Comparison of ENCODE assay signal across 18 mouse cellular contexts in the genomic region with DNA sequence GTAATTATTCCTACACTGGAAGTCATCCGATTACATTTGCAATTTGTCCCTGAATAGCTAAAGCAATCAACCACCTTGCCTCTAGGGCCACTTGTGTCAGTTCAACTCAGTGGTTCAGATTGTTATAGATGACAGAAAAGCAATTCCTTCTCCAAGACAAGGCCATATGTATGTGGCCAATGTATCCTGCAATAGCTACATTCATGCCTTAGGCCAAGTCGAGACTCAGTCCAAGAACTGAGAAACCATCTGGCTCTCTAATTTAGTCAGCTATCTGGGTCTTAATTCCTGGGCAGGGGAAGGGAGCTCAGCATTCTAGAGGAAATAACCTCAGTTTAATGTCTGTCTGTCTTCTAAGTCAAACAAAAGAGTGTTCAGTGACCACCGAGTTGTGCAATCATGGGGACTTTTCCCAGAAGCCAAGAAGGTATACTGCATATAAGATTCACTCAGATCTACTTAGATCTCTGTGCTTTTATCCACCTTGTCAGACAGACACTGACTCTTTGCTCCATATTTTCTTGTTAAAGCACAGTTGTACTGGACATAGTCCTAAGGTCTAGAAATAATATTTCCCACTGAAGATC.
DNase-seq lines count a peak whose midpoint lies in the region; ATAC-seq lines count a peak whose summit lies in the region.
"Had no signal": no experiment of that assay in that cellular context is flagged by ENCODE, and none has a peak within 500 bp of the region (broad histone marks: within the 10 kb centered on the region; RNA-seq: fewer than 3 reads in every experiment).

No protein-coding gene starts in this region.

- H3K4me3 ChIP-seq in hindbrain, embryonic 13.5 days, result no peak overlapping the region
- no peak overlapping the region for H3K4me3 ChIP-seq in hindbrain, embryonic 10.5 days
- H3K4me3 ChIP-seq: gastrocnemius, adult 2 months; heart, embryonic 13.5 days; limb, embryonic 15.5 days; megakaryocyte, embryonic 14.5 days; stomach, embryonic 15.5 days had no signal

- no peak for DNase-seq in hindbrain, embryonic 10.5 days (ENCODE audit: low spot score)
- DNase-seq in brain, adult 2 months (ENCODE audit: low read depth, low spot score), result peak; percentile 91
- DNase-seq in cerebellum, postnatal 14 days, result peak; percentile 29 to 73
- DNase-seq in spleen, postnatal 14 days (ENCODE audit: low spot score in 2 of 2), result no peak
- DNase-seq in kidney, postnatal 14 days, result no peak
- DNase-seq in kidney, adult 8-10 months, result no peak
- DNase-seq: adrenal gland, adult 8-10 months; B cell, adult 2 months; gastrocnemius, adult 2 months; lung, embryonic 14.5 days; thymus, postnatal 14 days had no signal

- H3K9ac ChIP-seq in hindbrain, embryonic 13.5 days, result no peak overlapping the region
- H3K9ac ChIP-seq: heart, embryonic 13.5 days; limb, embryonic 15.5 days; lung, embryonic 14.5 days; stomach, embryonic 15.5 days had no signal

- no peaks in the 10 kb centered on the region for H3K9me3 ChIP-seq in hindbrain, embryonic 13.5 days
- H3K9me3 ChIP-seq in hindbrain, embryonic 10.5 days, result no peaks in the 10 kb centered on the region
- H3K9me3 ChIP-seq: heart, embryonic 13.5 days; limb, embryonic 15.5 days; megakaryocyte, embryonic 14.5 days; stomach, embryonic 15.5 days had no signal

- no peak overlapping the region for H3K4me2 ChIP-seq in hindbrain, embryonic 13.5 days
- H3K4me2 ChIP-seq: heart, embryonic 13.5 days; limb, embryonic 15.5 days; lung, embryonic 14.5 days; stomach, embryonic 15.5 days had no signal

- peaks cover 3% of the 10 kb centered on the region; the same call in 1 of the 2 replicates for H3K4me1 ChIP-seq in hindbrain, embryonic 13.5 days (replicated peaks)
- H3K4me1 ChIP-seq in hindbrain, embryonic 10.5 days (replicated peaks), result no peaks in the 10 kb centered on the region
- H3K4me1 ChIP-seq: heart, embryonic 13.5 days; limb, embryonic 15.5 days; stomach, embryonic 15.5 days had no signal

- WGBS in hindbrain, embryonic 13.5 days, result 64% methylated on average over 3 of the region's 3 CpGs
- WGBS in hindbrain, embryonic 10.5 days, result 81% methylated on average over 3 of the region's 3 CpGs

- H3K27ac ChIP-seq in hindbrain, embryonic 13.5 days, result no peak overlapping the region
- H3K27ac ChIP-seq in hindbrain, embryonic 10.5 days, result no peak overlapping the region
- H3K27ac ChIP-seq: gastrocnemius, adult 2 months; heart, embryonic 13.5 days; limb, embryonic 15.5 days; stomach, embryonic 15.5 days had no signal

- no peaks in the 10 kb centered on the region for H3K27me3 ChIP-seq in hindbrain, embryonic 13.5 days
- no peaks in the 10 kb centered on the region for H3K27me3 ChIP-seq in hindbrain, embryonic 10.5 days (ENCODE audit: insufficient read depth, poor library complexity, severe bottlenecking)
- H3K27me3 ChIP-seq: heart, embryonic 13.5 days; limb, embryonic 15.5 days; megakaryocyte, embryonic 14.5 days; stomach, embryonic 15.5 days had no signal

- ATAC-seq in hindbrain, embryonic 13.5 days (ENCODE audit: low FRiP score), result peak; percentile 37; the same call in 1 of the 2 replicates
- 0 out of 2 replicates have a peak, but pooled peaks have one; percentile 17 for ATAC-seq in megakaryocyte progenitor cell, adult 5-6 weeks (replicated peaks; ENCODE audit: poor library complexity)
- ATAC-seq: forebrain, embryonic 16.5 days had no signal

- H3K36me3 ChIP-seq in hindbrain, embryonic 13.5 days, result no peaks in the 10 kb centered on the region
- H3K36me3 ChIP-seq in hindbrain, embryonic 10.5 days, result no peaks in the 10 kb centered on the region
- H3K36me3 ChIP-seq: heart, embryonic 13.5 days; limb, embryonic 15.5 days; stomach, embryonic 15.5 days had no signal

Comparison
In these comparisons a context has a peak if more than half of its experiments do, and no peak if none do; other contexts are left out.
1. DNase-seq: peak in brain, adult 2 months (single experiment) and cerebellum, postnatal 14 days (2 of 2); none in hindbrain, embryonic 10.5 days (single experiment), spleen, postnatal 14 days (0 of 2), kidney, postnatal 14 days (single experiment) and kidney, adult 8-10 months (0 of 2).